Mouse (Mus musculus): ENCODE measurements around the gene Ccdc134.
A peak's percentile ranks its signal among the peaks of the same experiment; 100 is the strongest.

Ccdc134 gene

DNA sequence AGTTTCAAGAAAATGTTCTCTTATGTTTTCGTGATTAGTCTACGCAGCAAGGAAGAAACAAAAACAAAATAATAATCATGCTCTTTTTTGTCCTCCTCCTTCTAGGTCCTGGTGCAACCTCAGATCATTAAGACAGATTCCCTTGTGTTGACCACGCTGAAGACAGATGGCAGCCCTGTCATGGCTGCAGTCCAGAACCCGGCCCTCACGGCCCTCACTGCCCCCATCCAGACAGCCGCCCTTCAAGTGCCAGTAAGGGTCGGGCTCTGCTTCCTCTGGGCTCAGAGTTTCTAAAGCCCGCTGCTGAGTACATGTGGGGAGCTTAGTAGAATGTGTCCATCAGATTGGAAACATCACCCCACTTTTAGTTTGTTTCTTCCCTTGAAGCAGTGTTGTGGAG, 44.9 kb downstream of the Ccdc134 start:
- no peak for DNase-seq

DNA sequence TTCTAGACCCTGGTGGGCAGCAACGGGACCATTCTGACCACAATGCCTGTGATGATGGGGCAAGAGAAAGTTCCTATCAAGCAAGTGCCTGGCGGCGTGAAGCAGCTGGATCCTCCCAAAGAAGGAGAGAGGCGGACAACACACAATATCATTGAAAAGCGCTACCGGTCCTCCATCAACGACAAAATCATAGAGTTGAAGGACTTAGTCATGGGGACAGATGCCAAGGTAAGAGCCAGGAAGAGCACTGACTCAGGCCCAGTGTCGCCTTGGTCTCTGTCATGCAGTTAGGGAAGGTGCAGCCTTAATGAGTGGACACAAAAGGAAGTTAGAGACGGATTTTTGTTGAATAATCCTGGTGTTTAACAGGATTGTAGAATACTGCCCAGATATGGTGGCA, 47.4 kb downstream of the Ccdc134 start:
- DNase-seq = no peak

DNA sequence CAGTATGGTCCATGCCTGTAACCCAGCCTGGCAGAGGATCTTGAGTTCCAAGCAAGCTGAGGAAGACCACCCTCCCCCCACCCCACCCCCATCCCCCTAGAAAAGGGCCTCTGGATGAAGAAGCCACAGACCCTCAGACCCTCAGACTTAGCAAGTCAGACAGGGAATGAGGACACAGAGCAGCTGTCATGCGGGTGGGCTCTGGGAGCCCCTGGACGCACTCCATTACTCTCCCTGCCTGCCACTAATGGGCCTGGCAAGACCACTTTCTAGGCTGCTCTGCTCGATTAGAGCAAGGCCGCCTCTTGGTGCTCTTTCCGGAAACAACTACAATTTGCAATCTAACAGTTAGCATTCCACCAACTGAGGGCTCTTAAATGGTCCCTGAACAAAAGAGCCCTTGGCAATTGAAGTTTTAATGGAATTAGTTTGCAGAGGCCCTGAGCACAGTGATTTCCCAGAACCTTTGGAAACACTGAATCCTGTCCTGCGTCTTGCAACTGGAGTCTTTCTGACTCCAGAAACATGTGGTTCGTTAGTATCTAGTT, 50.1 kb downstream of the Ccdc134 start:
- DNase-seq = no peak

DNA sequence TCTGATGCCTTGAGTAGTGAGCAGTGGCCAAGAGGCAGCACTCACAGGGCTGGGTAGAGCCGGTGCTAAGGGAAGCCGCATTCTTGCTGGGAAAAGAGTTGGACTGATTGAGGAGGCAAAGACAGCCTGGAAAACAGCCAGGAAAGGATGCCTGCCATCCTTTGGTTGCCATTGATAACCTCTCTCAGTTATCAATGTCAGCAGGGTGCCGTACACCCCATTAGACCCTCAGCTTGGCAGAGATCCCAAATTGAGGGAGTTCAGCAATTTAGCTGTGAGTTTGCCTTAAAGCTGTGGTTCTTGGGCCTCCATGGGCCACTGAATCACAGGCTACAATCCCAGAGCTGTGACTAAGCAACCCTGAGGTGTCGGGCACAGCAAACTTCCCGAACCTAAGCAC, 53.4 kb downstream of the Ccdc134 start:
- DNase-seq = no peak

DNA sequence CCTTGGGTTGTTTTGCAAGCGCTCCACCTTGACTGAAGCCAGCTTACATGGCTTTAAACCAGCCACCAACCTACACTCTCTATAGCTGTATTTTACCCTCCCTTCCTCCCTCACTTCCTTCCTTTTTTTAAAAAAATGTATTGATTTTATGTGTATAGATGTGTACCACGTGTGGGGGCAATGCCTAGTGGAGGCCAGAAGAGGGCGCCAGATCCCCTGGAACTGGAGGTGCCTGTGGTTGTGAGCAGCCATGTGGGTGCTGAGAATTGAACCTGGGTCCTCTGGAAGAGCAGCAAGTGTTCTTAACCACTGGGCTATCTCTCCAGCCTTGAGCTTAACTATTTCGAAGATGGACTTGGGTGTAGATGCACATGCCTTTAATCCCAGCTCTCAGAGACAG, 54.6 kb downstream of the Ccdc134 start:
- DNase-seq = no peak

DNA sequence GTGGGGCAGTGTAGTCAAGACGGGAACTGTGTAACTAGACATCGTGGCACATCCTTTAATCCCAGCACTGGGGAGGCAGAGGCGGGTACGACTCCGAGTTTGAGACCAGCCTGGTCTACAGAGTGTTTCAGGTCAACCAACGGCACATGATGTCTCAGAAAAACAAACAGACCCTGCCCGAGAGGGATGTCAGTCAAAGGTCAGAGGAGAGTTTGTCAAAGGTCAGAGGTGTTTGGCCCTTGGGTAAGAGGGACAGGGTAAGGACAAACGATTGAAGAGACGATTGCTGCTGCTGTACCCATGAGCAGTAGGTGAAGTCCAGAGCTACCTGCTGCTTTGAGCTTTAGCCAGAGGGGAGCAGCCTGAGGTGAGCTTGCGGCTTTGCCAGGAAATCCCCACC, 55.9 kb downstream of the Ccdc134 start:
- DNase-seq = no peak

DNA sequence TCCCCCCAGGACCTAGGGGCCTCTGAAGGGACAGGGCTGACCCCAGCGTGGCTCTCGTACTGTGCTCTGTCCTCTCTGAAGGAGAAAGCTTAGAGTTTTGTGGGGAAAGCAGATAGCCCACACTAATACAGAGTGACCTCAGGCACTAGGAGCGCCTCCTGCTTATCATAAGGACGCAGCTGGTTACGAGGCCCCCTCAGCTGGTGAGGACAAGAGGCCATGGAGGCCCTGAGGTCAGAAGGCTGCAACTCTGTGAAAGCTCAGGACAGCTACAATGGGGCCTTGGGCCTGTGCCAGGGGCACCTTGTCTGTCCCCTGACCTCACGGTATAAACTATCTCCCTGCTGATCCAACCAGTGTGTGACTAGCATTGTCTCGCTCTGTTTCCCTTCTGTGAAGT, 56.5 kb downstream of the Ccdc134 start:
- peak in 1 of 2 experiments; percentile 24 for DNase-seq

DNA sequence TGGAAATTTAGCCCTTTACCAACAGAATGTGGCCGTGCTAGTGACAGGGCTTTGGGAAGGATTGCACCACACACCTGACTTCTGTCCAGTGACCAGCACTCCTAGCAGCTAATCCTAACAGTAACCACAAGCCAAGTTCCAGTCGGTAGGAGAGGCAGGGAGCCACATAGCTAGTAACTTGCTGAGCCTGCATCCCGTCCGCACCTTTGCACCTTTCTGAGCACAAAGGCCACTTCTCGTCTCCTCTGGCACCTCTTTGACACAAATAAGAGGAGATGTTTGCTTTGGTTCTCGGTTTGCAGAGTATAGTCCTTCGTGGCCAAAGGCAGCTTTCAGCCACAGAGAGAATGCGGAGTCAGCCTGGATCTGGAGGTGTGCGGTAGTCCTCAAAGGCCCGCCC, 56.9 kb downstream of the Ccdc134 start:
- DNase-seq = no peak

DNA sequence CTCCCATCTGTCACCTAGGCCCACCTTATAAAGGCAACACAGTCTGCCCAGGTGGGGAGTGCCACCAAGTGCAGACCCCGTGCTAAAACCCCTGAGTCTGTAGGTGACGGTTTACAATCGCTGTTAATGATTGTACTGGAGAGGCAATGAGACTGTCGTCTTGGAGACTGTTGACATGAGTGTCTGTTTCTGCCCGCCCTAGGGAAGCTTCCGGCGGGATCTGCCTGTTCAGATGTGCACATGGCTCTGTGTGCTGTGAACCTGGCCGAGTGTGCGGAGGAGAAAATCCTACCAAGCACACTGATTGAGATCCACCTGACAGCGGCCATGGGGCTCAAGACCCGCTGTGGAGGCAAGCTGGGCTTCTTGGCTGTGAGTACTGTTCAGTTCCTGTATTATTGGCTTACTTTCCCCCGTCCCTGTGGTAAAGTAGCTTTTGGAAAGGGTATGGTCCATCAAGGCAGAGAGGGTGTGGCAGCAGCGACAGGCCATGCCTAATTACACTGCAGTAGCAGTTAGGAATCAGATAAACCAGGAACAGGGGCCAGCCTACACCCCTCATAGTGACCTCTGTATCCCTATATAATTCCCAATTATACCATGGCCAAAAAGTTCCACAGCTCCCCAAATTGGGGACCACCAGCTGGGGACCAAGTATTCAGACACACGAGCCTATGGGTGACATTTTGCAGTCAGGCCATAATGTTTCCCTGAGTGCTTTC, 57.5 kb downstream of the Ccdc134 start:
- DNase-seq = peak in 1 of 2 experiments; percentile 14

DNA sequence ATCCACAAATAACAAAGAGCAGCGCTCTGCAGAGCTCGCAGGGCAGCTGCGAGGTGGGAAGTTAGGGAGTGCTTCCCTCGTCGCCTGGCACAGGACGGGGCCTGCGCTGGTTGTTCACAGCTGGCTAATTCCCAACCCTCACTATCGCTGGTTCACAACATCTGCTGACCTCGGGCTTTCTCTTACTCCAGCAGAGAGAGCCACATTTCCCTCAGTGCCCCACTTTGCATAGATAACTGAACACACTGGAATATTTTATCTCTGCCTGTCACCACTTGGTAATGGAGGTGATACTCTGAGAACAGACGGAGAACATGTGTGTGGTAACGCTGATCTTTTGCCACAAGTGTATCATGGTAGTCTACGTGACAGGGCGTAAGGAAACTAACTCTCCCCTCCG, 58.4 kb downstream of the Ccdc134 start:
- DNase-seq = peak in 1 of 2 experiments; percentile 28

DNA sequence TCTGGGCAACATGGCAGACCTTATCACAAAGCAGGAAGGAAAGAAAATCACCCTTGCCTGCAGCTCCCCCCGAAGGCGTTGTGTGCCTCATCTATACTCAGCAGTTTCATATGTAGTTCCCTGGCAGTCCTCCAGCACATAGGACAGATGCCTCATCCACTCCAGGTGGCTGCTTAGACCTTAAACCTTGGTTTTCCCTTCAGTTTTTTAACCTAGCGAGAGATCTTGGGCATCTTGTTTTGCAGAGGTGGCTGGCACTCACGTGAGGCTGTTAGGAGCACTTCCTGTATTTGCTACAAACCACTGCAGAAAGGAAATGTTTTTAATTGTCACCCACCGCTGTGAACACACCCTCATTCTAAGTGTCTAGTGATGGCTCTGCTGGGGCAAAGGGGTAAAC, 59.2 kb downstream of the Ccdc134 start:
- no peak for DNase-seq

DNA sequence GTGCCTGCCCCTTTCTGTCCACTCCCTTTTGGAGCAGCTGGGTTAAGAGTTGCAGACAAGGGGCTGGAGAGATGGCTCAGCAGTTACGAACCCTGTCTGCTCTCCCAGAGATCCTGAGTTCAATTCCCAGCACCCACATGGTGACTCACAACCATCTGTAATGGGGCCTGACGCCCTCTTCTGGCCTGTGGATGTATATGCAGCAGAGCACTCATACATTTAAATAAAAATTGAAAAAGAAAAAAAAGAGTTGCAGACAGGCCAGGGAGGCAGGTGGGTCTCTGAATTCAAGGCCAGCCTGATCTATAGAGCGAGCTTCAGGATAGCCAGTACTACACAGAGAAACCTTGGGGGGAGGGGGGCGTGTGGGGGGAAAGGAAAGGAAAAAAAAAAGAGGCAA, 59.7 kb downstream of the Ccdc134 start:
- DNase-seq = no peak

DNA sequence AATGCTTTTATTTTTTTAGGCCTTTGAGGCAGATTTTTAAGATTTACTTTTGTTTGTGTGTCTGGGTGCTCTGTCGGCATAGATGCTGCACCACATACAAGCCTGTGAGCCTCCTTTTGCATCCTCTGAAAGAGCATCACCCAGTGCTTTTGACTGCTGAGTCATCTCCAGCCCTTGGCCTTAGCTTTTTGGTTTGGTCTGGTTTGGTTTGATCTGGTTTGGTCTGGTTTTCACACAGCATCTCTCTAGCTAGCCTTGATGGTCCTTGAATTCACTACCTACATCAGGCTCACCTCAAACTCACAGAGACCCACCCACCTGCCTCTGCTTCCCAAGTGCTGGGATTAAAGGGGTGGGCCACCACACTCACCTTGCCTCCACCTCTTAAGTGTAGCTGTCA, 60.2 kb downstream of the Ccdc134 start:
- DNase-seq = no peak

DNA sequence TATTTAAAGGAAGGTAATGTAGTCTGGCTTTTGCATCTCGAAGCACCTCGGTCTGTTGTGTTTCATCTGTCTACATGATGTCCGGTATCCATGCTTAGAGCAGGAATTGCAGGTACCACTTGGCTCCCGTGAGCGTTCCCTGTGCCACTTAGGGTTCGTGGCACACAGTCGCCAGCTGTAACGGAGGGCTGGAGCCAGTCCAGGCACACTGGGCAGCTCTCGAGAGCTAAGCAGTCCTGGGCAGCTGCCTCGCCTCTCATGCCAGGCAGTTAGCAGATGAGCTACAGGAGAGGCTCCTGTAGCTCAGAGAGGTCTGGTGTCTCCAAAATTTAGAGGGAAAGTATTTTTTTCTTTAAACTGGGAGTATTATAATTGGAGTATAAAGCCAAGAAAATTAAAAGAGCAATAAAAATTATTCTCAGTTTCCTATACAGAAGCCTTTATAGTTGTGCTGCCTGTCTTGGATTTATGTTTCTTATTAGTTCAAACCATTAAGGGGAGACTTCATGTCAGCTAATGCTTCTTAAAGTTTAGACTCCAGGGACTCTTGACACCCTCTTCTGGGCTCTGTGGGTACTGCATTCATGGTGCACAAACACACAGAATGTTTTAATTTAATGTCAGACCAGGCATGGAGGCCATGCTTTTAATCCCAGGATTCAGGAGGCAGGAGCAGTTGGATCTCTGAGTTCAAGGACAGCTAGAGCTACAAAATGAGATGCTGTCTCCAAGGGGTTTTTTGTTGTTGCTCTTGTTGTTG, 60.9 kb downstream of the Ccdc134 start:
- peak in 1 of 2 experiments; percentile 45 for DNase-seq

Data from lung, postnatal 4 days (tissue).